Mouse (Mus musculus) gastrocnemius, postnatal 14 days (tissue): ENCODE data around the gene Zkscan16. TPM values are rescaled to one million over a fixed set of nuclear protein-coding genes. Genes with fewer than 3 reads are reported as not detected.

Experiments used
- DNase-seq: peaks from one replicate; pipeline ENCODE4 v3.0.0; 2021; ENCODE audit warnings: mixed read lengths
- intact Hi-C: fragments of 180-260 bp; cut with DNase I; formaldehyde crosslinking; loops from one replicate; pipeline ENCODE4 v1.15.1; 2025; ENCODE audit warnings: low total_unique reads
- total RNA-seq, 2 experiments: library from RNA; stranded (reverse); gene quantifications; 2 replicates each; pipeline ENCODE4 v1.2.3; 2021

Gene Zkscan16
- total RNA-seq, 2 experiments from 2014 or later, result 0.16 to 0.18 TPM

- intact Hi-C loops, result no loop called here
- no peak for DNase-seq
These were observed 48.8 kb downstream of the Zkscan16 start for GRCm38 (mm10) chr4:58992195-58992594.

DNA sequence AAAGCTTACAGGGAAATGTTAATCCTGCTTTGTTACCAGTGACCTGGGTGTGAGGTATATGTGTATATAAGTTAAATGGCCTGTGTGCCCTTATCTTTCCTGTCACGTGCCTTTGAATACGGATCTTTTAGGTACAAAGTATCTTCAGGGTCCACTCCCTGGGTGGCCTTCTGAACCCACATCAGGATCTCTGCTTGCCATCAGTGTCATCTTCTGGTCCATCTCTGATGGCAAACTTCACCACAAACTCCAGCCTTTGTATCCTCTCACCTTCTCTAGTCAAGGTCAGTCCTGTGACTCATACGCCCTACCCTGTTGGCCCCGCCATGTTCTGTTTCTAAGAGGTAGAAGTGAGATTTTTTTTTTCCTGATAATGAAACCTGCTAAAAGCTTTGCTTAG is 51.3 kb downstream of the Zkscan16 start, which contains the start of gene Dnajc25:
TSS of gene Dnajc25 (plus strand) at position 301 of the 400 bp plus-strand sequence.
- DNase-seq, result no peak
- intact Hi-C loops, result no loop called here

GRCm38 (mm10) chr4:58995251-58995693 is 51.8 kb downstream of the Zkscan16 start:
- intact Hi-C loops, result no loop called here
- no peak for DNase-seq

DNA sequence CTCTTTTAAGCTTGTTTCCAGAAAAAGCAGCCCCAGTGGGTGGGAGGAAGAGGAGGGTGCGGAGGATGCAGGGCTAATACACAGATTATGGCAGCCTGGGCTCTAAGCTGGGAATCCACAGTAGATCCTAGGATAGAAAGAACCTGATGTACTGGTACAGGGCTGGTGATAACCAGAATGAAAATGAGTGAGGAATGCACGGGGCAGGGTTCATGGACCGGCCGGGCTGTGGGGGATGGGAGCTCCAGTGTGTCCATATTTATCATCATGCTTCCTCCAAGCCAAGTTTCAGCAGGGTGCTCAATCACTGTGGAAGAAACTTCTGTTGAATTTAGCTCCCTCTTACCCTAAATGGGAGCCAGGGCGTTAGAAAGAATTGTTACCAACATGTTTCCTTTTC is 53.7 kb downstream of the Zkscan16 start:
- DNase-seq, result no peak
- intact Hi-C loops, result no loop called here

DNA sequence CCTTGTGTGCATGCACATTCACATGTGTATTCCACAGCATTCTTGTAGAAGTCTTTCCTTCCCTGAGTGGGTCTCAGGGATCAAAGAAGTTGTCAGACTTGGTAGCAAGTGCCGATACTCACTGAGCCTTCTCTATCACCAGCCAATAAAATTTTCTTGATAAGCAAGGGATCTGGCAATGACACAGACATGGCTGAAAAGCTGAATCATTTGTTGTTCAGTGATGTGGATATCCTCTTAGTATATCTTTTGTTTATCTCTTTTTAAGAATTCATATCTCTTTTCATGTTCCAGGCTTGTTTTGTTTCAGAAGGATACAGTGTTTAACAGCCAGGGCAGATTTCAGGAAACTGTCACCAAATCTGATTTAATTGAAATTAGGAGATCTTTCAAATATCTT is 55.3 kb downstream of the Zkscan16 start:
- intact Hi-C loops, result no loop called here

DNA sequence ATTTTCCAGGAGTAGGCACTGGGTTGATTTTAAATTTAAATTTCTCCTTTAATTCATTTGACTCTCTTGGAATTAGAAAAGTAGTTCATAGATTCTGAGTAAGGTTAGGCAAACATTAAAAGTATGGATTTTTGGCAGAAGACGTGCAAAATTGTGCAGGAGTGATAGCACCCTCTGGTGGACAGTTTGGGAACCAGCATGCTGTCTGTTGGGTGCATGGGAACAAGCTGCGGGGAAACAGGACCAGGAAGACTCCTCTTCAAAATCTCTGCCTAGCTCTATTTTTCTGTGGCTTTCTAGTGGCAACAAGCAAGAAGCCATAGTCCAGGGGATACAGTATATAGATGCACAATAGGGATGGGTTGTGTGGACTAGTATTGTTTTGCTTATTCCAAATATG is 56.3 kb downstream of the Zkscan16 start:
- DNase-seq, result peak; percentile 64
- intact Hi-C loops, result no loop called here

More for the DNA sequence above, 55.3 kb downstream of the Zkscan16 start:
- no peak for DNase-seq

GRCm38 (mm10) chr4:59000614-59001013 is 57.2 kb downstream of the Zkscan16 start:
- intact Hi-C loops, result no loop called here
- DNase-seq, result no peak

GRCm38 (mm10) chr4:59002948-59003805 is 59.7 kb downstream of the Zkscan16 start, which contains the start of gene Gm20503:
Gene Gm20503, plus strand, starts transcription at chr4:59003210.
- intact Hi-C loops, result no loop called here
- peak; percentile 92 for DNase-seq

DNA sequence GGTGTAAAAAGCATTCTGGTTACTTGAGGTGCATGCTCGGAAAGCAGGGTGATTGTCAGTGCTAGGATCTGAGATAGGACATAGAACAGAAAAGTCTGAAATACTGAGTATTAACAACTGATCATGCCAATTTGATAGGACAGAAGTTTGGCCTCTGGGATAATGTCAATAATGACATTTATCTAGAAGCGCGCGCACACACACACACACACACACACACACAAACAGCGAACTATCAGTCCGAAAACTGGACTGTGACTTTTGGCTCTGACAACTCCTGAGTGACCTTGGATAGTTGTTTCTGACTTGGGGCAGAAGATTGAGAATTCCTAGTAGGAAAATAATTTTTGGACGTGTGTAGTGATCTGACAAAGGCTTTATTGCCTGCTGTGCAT is 60.4 kb downstream of the Zkscan16 start:
- no peak for DNase-seq
- intact Hi-C loops, result no loop called here

GRCm38 (mm10) chr4:59006211-59006610 is 62.8 kb downstream of the Zkscan16 start:
- intact Hi-C loops, result no loop called here
- no peak for DNase-seq

GRCm38 (mm10) chr4:59007016-59007415 is 63.6 kb downstream of the Zkscan16 start:
- intact Hi-C loops, result no loop called here
- DNase-seq, result no peak

Other genes starting within 250 kb of the Zkscan16 start
- under 1 TPM; 0.10 to 0.22 TPM for gene Olfr267, start 155.9 kb upstream of the Zkscan16 start, total RNA-seq
- gene Ecpas, start 30.9 kb upstream of the Zkscan16 start, total RNA-seq, result 100 to 1,000 TPM; 206 to 221 TPM
- gene Ptgr1, start 43.5 kb downstream of the Zkscan16 start, total RNA-seq, result 1 to 10 TPM; 3.4 to 3.7 TPM
- 10 to 100 TPM; 10.5 to 12.1 TPM for gene Dnajc25, start 51.4 kb downstream of the Zkscan16 start, total RNA-seq
- gene Gm20503, start 59.6 kb downstream of the Zkscan16 start, total RNA-seq, result 1 to 10 TPM in 1 of 2 experiments, not detected in 1; 2.2 TPM
- 10 to 100 TPM; 12.3 to 20.1 TPM for gene Gng10, start 91.5 kb downstream of the Zkscan16 start, total RNA-seq
- not detected for gene AI481877, start 195.4 kb downstream of the Zkscan16 start, total RNA-seq
- 10 to 100 TPM; 10.2 to 10.4 TPM for gene Ugcg, start 245.6 kb downstream of the Zkscan16 start, total RNA-seq